Mouse (Mus musculus): ENCODE data around the gene Tcerg1l. TPM values are rescaled to one million over a fixed set of nuclear protein-coding genes. Genes with fewer than 3 reads are reported as not detected.

The Tcerg1l gene
- 5.8 and 10.6 TPM in 2 replicates for polyA plus RNA-seq (2016; fragmentation: Nextera tagmentation; extraction: Ambion mirVana)

GRCm38 (mm10) chr7:138397485-138398181, at the start of gene Tcerg1l:
TSS of gene Tcerg1l (minus strand) at chr7:138397730.
- WGBS = under 1% methylated on average over 63 of the region's 76 CpGs
- H3K9ac ChIP-seq = peak within 1 kb of the TSS; percentile 68
- 0 out of 2 replicates have a peak, but pooled peaks cover 13% of the 10 kb centered on the region for H3K4me1 ChIP-seq
- no peaks in the 10 kb centered on the region for H3K36me3 ChIP-seq
- peak within 1 kb of the TSS; percentile 61 for H3K4me3 ChIP-seq
- H3K4me2 ChIP-seq (replicated peaks) = peak within 1 kb of the TSS; percentile 100
- peak within 1 kb of the TSS; percentile 45; the same call in 1 of the 2 replicates for H3K27ac ChIP-seq
- peaks cover 38% of the 10 kb centered on the region for H3K27me3 ChIP-seq
- no peaks in the 10 kb centered on the region for H3K9me3 ChIP-seq (replicated peaks)
- peak; percentile 85 for ATAC-seq (ENCODE audit: low FRiP score)

GRCm38 (mm10) chr7:138442096-138442495, 44.6 kb upstream of the Tcerg1l start:
- no peaks in the 10 kb centered on the region for H3K36me3 ChIP-seq
- no peak overlapping the region for H3K4me2 ChIP-seq (replicated peaks)
- ATAC-seq (ENCODE audit: low FRiP score) = no peak
- no peak overlapping the region for H3K4me3 ChIP-seq
- no peak overlapping the region for H3K9ac ChIP-seq
- no peaks in the 10 kb centered on the region for H3K9me3 ChIP-seq (replicated peaks)
- no peak overlapping the region for H3K27ac ChIP-seq
- WGBS = 78% methylated on average over 4 of the region's 4 CpGs
- H3K4me1 ChIP-seq = no peaks in the 10 kb centered on the region
- no peaks in the 10 kb centered on the region for H3K27me3 ChIP-seq

GRCm38 (mm10) chr7:138432541-138432940, 35.0 kb upstream of the Tcerg1l start:
- H3K4me1 ChIP-seq = peaks cover 2% of the 10 kb centered on the region; the same call in 1 of the 2 replicates
- H3K36me3 ChIP-seq = no peaks in the 10 kb centered on the region
- no peak overlapping the region for H3K9ac ChIP-seq
- H3K4me2 ChIP-seq (replicated peaks) = no peak overlapping the region
- no peaks in the 10 kb centered on the region for H3K9me3 ChIP-seq (replicated peaks)
- peaks cover 4% of the 10 kb centered on the region; the same call in 1 of the 2 replicates for H3K27me3 ChIP-seq
- WGBS = 69% methylated on average over 4 of the region's 4 CpGs
- H3K27ac ChIP-seq = no peak overlapping the region
- ATAC-seq (ENCODE audit: low FRiP score) = no peak
- no peak overlapping the region for H3K4me3 ChIP-seq

- Histone ChIP-seq H3K27ac (no peak overlapping the region), H3K36me3 (no peaks in the 10 kb centered on the region)
These were observed 33.9 kb upstream of the Tcerg1l start for GRCm38 (mm10) chr7:138431456-138431855.

GRCm38 (mm10) chr7:138429916-138430315, 32.4 kb upstream of the Tcerg1l start:
- Histone ChIP-seq H3K4me1 (peaks cover 2% of the 10 kb centered on the region; the same call in 1 of the 2 replicates), H3K27me3 (peaks cover 4% of the 10 kb centered on the region; the same call in 1 of the 2 replicates), H3K4me2 (replicated peaks) (no peak overlapping the region), H3K9me3 (replicated peaks) (no peaks in the 10 kb centered on the region), H3K9ac (no peak overlapping the region), H3K4me3 (no peak overlapping the region), H3K36me3 (no peaks in the 10 kb centered on the region), H3K27ac (no peak overlapping the region)
- no peak for ATAC-seq (ENCODE audit: low FRiP score)
- 62% methylated on average over 7 of the region's 7 CpGs for WGBS

More at GRCm38 (mm10) chr7:138431456-138431855, 33.9 kb upstream of the Tcerg1l start:
- H3K9ac ChIP-seq = no peak overlapping the region
- no peak overlapping the region for H3K4me2 ChIP-seq (replicated peaks)
- H3K4me3 ChIP-seq = no peak overlapping the region
- H3K4me1 ChIP-seq = peaks cover 2% of the 10 kb centered on the region; the same call in 1 of the 2 replicates
- peaks cover 4% of the 10 kb centered on the region; the same call in 1 of the 2 replicates for H3K27me3 ChIP-seq
- no peak for ATAC-seq (ENCODE audit: low FRiP score)
- no peaks in the 10 kb centered on the region for H3K9me3 ChIP-seq (replicated peaks)

- no peak overlapping the region for H3K4me2 ChIP-seq (replicated peaks)
- H3K9ac ChIP-seq = no peak overlapping the region
- no peak for ATAC-seq (ENCODE audit: low FRiP score)
- no peaks in the 10 kb centered on the region for H3K9me3 ChIP-seq (replicated peaks)
- H3K4me1 ChIP-seq = peaks cover 2% of the 10 kb centered on the region; the same call in 1 of the 2 replicates
- no peak overlapping the region for H3K27ac ChIP-seq
- no peaks in the 10 kb centered on the region for H3K36me3 ChIP-seq
- H3K4me3 ChIP-seq = no peak overlapping the region
- 40% methylated on average over 1 of the region's 1 CpGs for WGBS
- H3K27me3 ChIP-seq = peaks cover 4% of the 10 kb centered on the region; the same call in 1 of the 2 replicates
These were observed 31.3 kb upstream of the Tcerg1l start for GRCm38 (mm10) chr7:138428826-138429225.

GRCm38 (mm10) chr7:138427441-138427840, 29.9 kb upstream of the Tcerg1l start:
- Histone ChIP-seq H3K36me3 (no peaks in the 10 kb centered on the region), H3K9me3 (replicated peaks) (no peaks in the 10 kb centered on the region)

GRCm38 (mm10) chr7:138413496-138413895, 16.0 kb upstream of the Tcerg1l start:
- ATAC-seq (ENCODE audit: low FRiP score) = no peak

More at GRCm38 (mm10) chr7:138427441-138427840, 29.9 kb upstream of the Tcerg1l start:
- peaks cover 4% of the 10 kb centered on the region; the same call in 1 of the 2 replicates for H3K27me3 ChIP-seq
- ATAC-seq (ENCODE audit: low FRiP score) = no peak
- H3K4me2 ChIP-seq (replicated peaks) = no peak overlapping the region
- H3K9ac ChIP-seq = no peak overlapping the region
- H3K27ac ChIP-seq = no peak overlapping the region
- no peak overlapping the region for H3K4me3 ChIP-seq
- peaks cover 2% of the 10 kb centered on the region; the same call in 1 of the 2 replicates for H3K4me1 ChIP-seq
- 63% methylated on average over 3 of the region's 3 CpGs for WGBS

GRCm38 (mm10) chr7:138401641-138402040, 4.1 kb upstream of the Tcerg1l start:
- Histone ChIP-seq H3K9ac (no peak overlapping the region), H3K9me3 (replicated peaks) (no peaks in the 10 kb centered on the region), H3K4me1 (0 out of 2 replicates have a peak, but pooled peaks cover 10% of the 10 kb centered on the region), H3K36me3 (no peaks in the 10 kb centered on the region), H3K4me2 (replicated peaks) (no peak overlapping the region), H3K27ac (no peak overlapping the region), H3K4me3 (no peak overlapping the region), H3K27me3 (peaks cover 29% of the 10 kb centered on the region)
- ATAC-seq (ENCODE audit: low FRiP score) = no peak
- WGBS = 86% methylated on average over 5 of the region's 5 CpGs

More at GRCm38 (mm10) chr7:138413496-138413895, 16.0 kb upstream of the Tcerg1l start:
- Histone ChIP-seq H3K4me1 (peaks cover 4% of the 10 kb centered on the region; the same call in 1 of the 2 replicates), H3K9ac (no peak overlapping the region), H3K36me3 (no peaks in the 10 kb centered on the region), H3K4me2 (replicated peaks) (no peak overlapping the region), H3K27ac (no peak overlapping the region), H3K27me3 (no peaks in the 10 kb centered on the region), H3K4me3 (no peak overlapping the region), H3K9me3 (replicated peaks) (no peaks in the 10 kb centered on the region)
- 65% methylated on average over 5 of the region's 5 CpGs for WGBS

- no peak overlapping the region for H3K27ac ChIP-seq
- peaks cover 36% of the 10 kb centered on the region for H3K27me3 ChIP-seq
- no peak overlapping the region for H3K9ac ChIP-seq
- no peak overlapping the region for H3K4me2 ChIP-seq (replicated peaks)
- WGBS = 84% methylated on average over 8 of the region's 8 CpGs
- H3K4me1 ChIP-seq = 0 out of 2 replicates have a peak, but pooled peaks cover 13% of the 10 kb centered on the region
- ATAC-seq (ENCODE audit: low FRiP score) = no peak
- no peak overlapping the region for H3K4me3 ChIP-seq
- H3K9me3 ChIP-seq (replicated peaks) = no peaks in the 10 kb centered on the region
- H3K36me3 ChIP-seq = no peaks in the 10 kb centered on the region
These were observed 3.2 kb upstream of the Tcerg1l start for GRCm38 (mm10) chr7:138400506-138401272.

- ATAC-seq (ENCODE audit: low FRiP score) = peak; percentile 74
- 0 out of 2 replicates have a peak overlapping the region, but pooled peaks have one; percentile 45 for H3K27ac ChIP-seq
- H3K4me1 ChIP-seq = 0 out of 2 replicates have a peak, but pooled peaks cover 13% of the 10 kb centered on the region
- WGBS = 2% methylated on average over 21 of the region's 21 CpGs
- H3K4me2 ChIP-seq (replicated peaks) = peak overlapping the region; percentile 100
- peaks cover 38% of the 10 kb centered on the region for H3K27me3 ChIP-seq
- H3K4me3 ChIP-seq = peak overlapping the region; percentile 61
- H3K9me3 ChIP-seq (replicated peaks) = no peaks in the 10 kb centered on the region
- no peaks in the 10 kb centered on the region for H3K36me3 ChIP-seq
- H3K9ac ChIP-seq = peak overlapping the region; percentile 68; the same call in 1 of the 2 replicates
These were observed 758 bp upstream of the Tcerg1l start for GRCm38 (mm10) chr7:138398182-138398793.
